Mouse (Mus musculus) spleen, postnatal 4 days (tissue): Measurements from ENCODE around the gene Rps26.
"Not testable (repeated sequence)": the region's sequence is repeated elsewhere in the genome, so short reads cannot be mapped to it uniquely, and the experiment has no call there.

Experiments
- DNase-seq, 2 experiments: peaks; one replicate each; pipeline ENCODE4 v3.0.0; 2022; ENCODE audit warnings: low spot score in 2 of 2

Rps26 gene

DNA sequence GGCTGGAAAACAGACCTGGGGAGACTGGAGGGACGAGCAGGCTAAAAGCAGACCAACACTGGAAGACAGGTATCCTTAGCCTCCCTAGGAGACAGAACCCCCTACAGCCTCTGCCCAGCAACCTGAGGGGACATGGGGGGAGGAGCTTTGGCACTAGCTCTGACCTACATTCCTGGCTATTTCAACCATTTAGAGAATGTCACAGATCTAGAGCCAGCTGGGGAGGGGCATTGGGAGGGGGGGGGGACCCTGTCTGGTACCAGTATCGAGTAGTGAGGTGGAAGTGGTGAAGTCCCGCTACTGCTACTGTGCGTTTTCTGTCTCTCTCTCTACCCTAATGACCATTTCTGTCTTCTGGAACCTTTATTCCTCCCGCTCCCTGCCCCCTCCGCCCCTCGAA is 15.3 kb upstream of the Rps26 start:
- DNase-seq = no peak

DNA sequence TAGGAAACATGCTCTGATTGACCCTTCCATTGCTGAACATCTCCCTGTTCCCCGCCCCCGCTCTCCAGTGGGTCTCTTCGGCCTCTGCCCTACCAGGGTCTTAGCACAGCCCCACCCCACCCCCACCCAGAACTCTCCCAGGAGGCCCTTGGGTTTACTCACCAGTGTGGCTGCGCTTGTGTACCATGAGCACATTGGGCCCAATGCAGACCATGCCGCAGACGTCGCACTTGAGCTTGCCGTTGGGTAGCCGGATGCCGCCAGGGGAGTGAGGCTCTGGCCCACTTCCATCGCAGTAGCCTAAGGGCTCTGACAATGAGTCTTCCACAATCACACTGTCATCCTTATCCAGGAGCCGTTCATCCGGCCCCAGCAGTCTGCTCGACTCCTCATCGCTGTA is 14.3 kb upstream of the Rps26 start:
- DNase-seq = no peak

DNA sequence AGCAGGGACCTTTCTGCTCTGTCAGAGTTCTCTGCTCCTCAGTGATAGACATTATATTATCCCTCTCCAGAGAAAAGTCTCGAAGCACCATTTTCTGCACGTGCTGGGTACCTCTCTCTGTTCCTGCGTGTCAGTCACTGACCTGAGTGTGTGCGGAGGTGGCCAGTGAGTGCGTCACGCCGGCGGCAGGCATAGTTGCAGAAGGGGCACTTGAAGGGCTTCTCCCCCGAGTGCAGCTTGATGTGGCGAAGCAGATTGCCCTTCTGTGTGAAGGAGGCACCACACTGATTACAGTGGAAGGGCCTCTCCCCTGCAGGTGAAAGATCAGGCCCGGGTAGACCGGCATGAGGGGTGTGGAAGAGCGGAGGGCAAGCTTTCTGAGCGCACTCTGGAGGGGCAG is 13.5 kb upstream of the Rps26 start:
- DNase-seq = no peak

DNA sequence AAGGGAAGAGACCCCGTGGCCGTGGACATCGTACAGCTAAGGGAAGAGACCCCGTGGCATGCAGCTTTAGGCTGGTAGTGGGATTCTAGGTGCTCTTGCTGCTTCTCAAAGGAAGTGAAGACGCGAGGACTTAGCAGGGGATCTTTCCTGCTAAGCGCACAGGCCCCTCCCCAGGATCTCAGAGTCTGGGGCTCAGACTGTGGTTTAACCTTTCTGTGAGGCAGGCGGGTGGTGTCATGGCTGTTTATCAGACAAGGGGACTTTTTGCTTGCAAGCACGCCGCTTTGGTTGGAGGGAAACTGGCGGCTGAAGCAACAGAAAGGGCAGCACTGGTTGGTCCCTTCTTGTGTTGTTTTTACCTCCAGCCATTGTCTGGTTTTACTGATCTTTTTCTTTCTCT is 10.5 kb upstream of the Rps26 start:
- peak in 1 of 2 experiments; percentile 62 for DNase-seq

DNA sequence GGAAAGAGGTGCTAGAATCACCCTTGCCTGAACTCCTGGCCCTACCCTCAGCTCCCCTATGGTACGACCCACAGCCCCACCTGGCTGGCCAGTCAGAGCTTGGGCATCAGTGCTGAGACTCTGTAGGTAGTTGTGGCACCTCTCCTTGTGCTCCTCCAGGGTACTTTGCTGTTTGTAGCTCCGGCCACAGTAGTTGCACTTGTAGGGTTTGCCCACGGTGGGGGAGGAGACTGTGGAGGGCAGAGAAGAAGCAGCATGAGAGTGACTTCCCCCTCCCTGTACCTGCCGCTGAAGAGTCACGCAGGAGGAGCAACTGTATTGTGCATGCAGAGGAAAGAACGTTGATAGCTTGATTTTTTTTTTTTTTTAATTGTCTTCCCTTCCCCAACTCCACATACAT is 10.0 kb upstream of the Rps26 start:
- peak in 1 of 2 experiments; percentile 60 for DNase-seq

DNA sequence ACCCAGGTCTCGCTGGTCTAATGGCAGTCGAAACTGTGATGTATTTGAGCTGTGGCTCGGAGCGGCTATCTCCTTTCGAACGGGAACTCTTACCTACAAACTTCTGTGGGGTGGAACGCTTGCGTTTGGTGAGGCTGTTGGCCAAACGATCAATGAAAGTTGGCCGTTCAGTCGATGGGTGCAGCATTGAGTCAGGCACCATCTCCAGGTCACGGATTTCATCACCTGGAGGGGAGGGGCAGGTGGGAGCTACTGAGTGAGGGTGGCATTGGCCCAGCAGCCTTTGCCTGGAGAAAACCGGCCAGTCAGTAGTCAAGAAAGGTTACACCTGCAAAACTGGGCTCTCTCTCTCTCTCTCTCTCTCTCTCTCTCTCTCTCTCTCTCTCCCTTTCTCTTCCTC is 9.2 kb upstream of the Rps26 start:
- peak in 1 of 2 experiments; percentile 59 for DNase-seq

DNA sequence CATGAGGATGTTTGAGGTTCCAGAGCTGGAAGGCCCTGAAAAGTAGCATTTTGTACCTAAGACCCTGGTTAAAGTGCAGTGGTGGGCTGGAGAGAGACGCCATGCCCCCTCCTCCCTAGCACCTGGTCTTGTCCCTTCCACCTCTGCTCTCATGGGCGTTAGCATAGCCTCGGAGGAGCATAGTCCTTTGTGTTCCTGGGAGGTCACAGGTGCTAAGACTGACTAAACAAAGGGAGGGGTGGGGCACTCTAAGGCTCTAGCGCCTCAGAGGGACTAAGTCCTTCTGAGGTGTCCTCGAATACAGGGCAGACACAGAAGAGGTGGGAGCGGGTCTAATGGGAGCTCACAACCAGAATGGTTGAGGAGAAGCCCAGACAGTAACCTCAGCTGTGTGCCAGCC is 5.0 kb upstream of the Rps26 start:
- no peak for DNase-seq

DNA sequence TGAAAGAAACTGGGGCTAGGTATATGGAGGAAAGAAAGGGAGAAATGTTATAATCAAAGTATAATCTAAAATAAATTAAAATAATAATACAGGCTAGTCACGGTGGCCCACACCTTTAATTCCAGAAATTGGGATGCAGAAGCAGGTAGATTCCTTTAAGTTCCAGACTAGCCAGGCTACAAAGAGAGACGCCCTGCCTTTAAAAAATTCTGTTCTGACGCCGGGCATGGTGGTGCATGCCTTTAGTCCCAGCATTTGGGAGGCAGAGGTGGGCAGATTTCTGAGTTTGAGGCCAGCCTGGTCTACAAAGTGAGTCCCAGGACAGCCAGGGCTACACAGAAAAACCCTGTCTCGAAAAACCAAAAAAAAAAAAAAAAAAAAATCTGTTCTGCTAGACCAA is 3.8 kb upstream of the Rps26 start:
- DNase-seq = peak in 1 of 2 experiments; percentile 55

DNA sequence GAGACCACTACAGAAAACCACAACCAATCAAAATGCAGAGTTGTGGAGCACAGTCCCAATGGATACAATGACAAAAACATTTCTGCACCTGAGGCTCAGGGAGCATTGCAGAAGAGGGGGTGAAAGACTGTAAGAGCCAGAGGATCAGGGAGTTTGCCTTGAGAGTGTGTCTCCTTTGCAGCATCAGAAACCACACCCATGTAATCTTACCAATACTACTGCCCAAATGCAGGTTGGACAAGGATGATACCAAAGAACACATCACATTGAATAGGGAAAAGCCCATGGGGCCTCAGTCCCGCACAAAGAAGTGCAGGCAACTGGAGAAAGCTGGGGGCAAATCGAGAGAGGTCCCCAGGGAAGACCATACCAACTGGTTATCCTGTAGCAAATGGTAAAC is 3.2 kb upstream of the Rps26 start:
- peak in 1 of 2 experiments; percentile 63 for DNase-seq

DNA sequence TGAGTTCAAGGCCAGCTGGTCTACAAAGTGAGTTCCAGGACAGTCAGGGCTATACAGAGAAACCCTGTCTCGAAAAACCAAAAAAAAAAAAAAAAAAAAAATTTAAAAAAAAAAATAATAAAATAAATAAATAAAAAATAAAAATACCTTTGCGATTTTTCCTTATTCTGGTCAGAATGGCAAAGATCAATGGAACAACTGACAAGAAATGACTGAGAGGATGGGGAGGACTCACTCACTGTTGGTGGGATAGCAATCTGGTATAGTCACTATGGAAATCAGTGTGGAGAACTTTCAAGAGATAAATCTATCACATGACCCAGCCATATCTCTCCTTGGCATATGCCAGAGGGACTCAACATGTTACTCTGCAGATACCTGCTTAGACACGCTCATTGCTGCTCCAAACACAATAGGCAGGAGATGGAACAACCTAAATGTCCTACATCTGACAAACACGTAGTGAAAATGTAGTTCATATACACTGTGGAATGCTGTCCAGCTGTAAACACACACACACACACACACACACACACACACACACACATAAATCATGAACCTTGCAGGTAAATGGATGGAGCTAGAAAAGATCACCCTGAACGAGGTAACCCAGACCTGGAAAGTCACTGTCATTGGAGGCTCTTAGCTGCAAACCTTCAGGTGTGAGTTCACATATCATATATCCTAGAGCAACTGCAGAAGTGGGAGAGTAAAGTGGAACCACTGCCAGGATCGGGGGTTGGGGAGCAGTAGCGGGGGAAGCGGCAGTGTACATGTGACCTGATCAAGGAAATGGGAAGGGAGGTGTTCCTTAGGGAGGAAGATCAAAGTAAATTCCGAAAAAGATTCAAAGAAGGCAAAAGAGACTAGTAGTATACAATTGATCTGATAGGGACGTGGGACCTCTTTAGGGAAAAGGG is 1.1 kb upstream of the Rps26 start:
- DNase-seq = peak in 1 of 2 experiments; percentile 47

DNA sequence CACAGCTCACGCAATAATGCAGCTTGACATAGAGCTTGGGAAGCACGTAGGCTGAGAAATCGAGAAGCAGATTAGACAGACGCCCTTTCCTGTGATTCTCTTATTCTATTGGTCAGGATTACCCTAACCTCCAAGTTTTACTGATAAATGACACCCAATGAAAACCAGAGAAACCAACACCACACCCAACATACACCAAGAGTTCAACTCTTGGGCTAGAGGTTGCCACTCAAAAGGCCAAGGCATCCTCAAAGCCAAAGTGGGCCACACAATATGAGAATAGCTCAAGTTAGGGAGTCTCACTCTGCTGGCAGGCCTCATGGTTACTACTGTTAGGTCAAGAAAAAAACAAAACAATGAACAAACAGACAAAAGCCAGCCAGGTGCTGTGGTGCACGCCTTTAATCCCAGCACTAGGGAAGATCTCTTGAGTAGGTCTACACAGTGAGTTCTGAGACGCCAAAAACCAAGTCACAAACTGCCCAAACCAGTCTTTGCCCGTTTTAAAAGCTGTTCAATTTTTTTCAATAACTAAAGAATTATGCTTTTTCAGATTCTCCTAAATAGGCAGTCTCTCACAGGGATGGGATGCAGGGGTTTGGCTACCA is 1.2 kb downstream of the Rps26 start:
- DNase-seq = no peak

DNA sequence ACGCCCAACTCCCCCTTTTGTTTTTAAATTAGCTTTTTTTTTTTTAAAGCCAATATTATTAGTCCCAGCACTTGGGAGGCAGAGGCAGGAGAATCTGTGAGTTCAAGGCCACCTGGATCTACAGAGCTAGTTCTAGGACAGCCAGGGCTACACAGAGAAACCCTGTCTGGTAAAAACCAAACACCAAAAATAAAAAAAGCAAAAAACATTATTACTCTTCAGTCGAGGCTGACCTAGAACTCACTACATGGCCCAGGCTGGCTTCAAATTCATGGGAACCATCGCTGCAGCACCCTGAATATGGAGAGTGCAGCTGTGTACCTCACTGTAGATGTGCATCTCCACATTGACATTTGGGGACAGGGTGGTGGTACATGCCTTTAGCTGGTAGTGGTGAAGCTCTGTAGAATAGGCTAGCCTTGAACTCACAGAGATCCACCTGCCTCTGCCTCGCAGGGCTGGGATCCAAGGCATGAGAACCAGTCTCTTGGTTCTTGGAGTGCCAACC is 3.4 kb downstream of the Rps26 start:
- DNase-seq = not testable (repeated sequence)

DNA sequence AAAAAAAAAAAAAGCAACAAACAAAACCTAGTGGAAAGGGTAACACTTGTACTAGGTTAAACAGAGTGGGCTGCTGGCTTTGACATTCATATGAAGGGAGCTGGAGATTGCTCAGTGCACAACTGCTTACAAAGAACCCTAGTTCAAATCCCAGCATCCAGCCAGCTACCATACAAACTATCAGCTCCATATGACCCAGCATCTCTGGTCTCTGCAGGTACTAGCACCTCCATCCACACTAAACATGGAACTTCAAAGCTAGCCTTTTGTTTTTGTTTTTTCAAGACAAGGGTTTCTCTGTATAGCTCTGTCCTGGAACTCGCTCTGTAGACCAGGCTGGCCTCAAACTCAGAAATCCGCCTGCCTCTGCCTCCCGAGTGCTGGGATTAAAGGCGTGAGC is 3.8 kb downstream of the Rps26 start:
- DNase-seq = no peak

DNA sequence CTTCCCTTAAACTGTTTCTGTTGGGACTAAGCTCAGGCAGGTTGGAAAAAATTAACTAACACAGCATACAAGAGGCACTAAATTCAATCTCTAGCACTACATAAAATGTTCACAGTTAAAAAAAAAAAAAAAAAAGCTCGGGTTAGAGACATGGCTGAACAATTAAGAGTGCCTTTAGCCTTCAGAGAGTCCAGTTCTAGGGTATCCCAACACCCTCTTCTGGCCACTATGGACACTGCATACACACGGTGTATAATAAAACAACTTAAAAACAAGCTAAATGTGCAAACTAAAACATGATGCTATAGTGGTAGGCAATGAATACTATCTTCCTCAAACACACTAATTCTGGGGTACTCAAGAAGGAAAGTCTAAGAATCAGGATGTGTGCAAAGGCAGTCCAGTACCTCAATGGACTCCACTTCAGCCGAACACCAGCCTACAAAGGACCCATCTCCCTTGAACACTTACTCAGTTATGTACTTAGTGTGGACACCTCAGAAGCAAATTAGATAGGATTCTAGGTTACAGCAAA is 4.5 kb downstream of the Rps26 start:
- no peak for DNase-seq

DNA sequence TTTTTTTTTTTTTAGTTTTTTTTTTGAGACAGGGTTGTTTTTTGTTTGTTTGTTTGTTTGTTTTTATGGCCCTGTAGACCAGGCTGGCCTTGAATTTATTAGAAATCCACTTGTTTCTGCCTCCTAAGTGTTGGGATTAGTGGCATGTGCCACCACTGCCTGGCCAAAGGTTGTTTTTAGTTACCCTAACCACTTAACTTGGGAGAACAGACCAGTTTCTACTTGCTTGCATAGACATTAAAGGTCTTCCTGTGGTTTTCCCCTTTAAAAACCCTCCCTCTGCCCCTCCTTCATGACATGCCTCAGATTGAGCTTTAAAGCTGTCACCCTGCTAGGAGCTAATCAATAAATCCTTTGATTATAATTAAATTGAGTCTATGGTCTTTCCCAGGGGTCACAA is 6.3 kb downstream of the Rps26 start:
- DNase-seq = no peak

DNA sequence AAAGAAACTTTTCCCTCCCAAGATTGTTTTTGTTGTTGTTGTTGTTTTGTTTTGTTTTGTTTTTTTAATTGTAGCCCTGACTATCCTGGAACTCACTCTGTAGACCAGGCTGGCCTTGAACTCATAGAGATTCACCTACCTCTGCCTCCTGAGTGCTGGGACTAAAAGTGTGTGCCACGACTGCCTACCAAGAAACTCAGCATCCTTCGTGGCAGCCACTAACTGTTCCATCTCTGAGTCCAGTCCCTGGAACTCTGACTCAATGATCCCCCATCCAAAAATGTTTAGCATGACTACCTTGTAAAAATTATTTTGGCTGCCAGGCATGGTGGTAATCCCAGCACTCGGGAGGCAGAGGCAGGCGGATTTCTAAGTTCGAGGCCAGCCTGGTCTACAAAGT is 7.4 kb downstream of the Rps26 start:
- not testable (repeated sequence) for DNase-seq

DNA sequence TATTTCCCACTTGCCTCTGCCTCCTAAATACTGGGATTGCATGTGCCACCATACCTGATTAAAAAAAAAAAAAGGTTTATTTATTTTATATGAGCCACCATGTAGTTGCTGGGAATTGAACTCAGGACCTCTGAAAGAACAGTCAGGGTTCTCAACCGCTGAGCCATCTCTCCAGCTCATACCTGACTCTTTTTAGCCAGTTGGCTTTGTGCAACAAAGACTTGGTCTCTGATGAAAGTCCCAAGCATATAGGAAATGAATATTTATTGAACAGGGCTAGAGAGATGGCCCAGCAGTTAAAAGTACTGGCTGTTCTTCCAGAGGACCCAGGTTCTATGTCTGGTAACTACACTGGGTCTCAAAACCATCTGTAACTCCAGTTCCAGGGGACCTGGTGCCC is 8.0 kb downstream of the Rps26 start:
- no peak for DNase-seq

DNA sequence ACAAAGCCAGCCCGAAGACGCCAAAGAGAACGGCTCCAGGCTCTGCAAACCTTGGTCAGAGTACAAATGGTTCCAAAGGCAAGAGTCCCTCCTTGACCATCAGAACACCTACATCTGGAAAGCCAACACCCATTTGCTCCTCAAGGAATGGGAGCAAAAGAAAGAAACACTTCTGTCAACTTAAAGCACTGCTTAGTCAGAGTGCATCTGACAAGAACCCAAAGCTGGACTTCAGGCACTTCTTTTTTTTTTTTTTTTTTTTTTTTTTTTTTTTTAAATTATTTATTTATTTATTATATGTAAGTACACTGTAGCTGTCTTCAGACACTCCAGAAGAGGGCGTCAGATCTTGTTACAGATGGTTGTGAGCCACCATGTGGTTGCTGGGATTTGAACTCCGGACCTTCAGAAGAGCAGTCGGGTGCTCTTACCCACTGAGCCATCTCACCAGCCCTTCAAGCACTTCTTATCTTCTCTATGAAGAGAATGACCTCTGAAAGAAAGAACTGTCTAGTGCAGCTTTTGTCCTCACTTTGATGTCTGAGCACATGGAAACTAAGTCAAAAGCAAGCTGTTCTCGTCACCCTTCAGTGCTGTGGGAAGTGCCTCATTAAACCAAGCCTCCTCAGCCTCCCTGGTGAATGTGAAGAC is 10.6 kb downstream of the Rps26 start:
- not testable (repeated sequence) for DNase-seq

DNA sequence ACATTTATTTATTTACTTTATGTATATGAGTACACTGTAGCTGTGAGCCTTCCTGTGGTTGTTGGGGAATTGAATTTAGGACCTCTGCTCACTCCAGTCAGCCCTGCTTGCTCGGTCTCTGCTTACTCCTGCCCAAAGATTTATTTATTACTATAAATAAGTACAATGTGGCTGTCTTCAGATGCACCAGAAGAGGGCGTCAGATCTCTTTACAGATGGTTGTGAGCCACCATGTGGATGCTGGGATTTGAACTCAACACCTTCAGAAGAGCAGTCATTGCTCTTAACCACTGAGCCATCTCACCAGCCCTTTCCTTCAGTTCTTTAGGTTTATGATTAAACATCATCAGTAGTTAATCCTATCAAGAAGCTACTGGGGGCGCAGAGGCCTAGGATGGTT is 11.6 kb downstream of the Rps26 start:
- no peak for DNase-seq

DNA sequence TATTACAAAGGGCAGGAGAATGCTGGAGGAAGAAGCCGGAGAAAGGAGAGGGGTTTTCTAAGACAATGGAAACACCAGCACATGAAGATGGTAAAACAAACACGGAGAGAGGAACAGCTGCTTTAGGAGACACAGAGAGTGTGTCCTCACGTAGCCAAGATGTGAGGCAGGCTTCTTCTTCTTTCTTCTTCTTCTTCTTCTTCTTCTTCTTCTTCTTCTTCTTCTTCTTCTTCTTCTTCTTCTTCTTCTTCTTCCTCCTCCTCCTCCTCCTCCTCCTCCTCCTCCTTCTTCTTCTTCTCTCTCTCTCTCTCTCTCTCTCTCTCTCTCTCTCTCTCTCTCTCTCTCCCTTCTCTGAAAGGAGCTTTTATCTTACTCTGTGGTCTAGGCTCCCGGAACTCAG is 12.7 kb downstream of the Rps26 start:
- DNase-seq = not testable (repeated sequence)

DNA sequence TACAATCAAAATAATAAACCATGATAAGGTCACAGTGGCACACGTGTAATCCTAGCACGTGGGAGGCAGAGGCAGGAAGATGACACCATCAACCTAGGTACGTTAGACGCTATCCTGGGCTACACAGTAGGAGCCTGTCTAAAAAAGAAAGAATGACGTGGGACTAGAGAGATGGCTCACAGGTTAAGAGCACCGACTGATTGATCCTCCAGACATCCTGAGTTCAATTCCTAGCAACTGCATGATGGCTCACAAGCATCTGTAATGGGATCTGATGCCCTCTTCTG is 13.4 kb downstream of the Rps26 start:
- DNase-seq = no peak

DNA sequence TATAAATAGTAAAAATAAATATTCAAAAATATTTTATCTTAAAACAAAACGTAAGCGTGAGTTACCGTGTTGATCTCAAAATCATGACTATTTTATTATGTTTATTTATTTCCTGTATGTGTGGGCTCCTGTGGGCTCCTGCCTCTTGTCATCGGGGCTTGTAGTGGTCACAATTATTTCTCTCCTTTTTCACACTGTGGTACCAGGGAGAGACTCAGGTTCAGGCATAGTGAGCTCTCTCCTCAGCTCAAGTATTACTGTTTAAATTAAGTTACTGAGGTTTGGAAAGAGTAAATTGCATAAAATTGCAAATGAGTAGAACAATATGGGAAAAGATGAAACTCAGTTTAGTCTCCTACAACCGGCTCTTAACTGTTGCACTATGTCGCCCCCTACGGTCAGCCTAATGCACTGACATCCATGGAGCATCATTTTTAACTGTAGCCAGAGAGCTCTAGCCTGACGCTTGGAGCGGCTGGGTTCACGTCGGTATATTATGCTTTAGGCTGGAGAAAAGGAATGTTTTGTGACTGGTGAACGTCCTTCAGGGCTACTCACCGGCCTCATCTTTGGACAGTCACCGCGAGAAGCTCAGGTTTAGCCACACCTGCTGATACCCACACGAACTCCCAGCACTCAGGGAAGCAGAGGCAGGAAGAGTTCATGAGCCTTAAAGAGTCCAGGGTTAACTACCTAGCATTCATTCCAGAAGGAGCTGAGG is 14.0 kb downstream of the Rps26 start:
- peak; percentile 69 to 91 for DNase-seq
